Mouse (Mus musculus) kidney, postnatal 10 days (tissue): Measurements from ENCODE around the gene 4930578C19Rik.
"Not testable (repeated sequence)": the region's sequence is repeated elsewhere in the genome, so short reads cannot be mapped to it uniquely, and the experiment has no call there.

Source experiments
- DNase-seq: peaks from one replicate; pipeline ENCODE4 v3.0.0; 2021; ENCODE audit warnings: mixed read lengths

Gene 4930578C19Rik

GRCm38 (mm10) chrX:18461198-18461601, at the start of gene 4930578C19Rik:
Gene 4930578C19Rik (minus strand): TSS chrX:18461397.
- DNase-seq: peak; percentile 30

GRCm38 (mm10) chrX:18467690-18468089, 6.5 kb upstream of the 4930578C19Rik start:
- DNase-seq: no peak

GRCm38 (mm10) chrX:18462879-18463278, 1.7 kb upstream of the 4930578C19Rik start:
- DNase-seq: no peak

- no peak for DNase-seq
Observed at GRCm38 (mm10) chrX:18451559-18451958, 9.6 kb downstream of the 4930578C19Rik start.

- peak; percentile 60 for DNase-seq
Observed at GRCm38 (mm10) chrX:18442066-18442465, 19.1 kb downstream of the 4930578C19Rik start.

GRCm38 (mm10) chrX:18425451-18425850, 35.7 kb downstream of the 4930578C19Rik start:
- DNase-seq: no peak

- DNase-seq: no peak
Observed at GRCm38 (mm10) chrX:18423206-18423605, 38.0 kb downstream of the 4930578C19Rik start.

- no peak for DNase-seq
Observed at GRCm38 (mm10) chrX:18420161-18420784, 40.9 kb downstream of the 4930578C19Rik start.

GRCm38 (mm10) chrX:18418977-18419376, 42.2 kb downstream of the 4930578C19Rik start:
- no peak for DNase-seq

- DNase-seq: no peak
Observed at GRCm38 (mm10) chrX:18414560-18414959, 46.6 kb downstream of the 4930578C19Rik start.

- DNase-seq: no peak
Observed at GRCm38 (mm10) chrX:18411071-18411840, 49.9 kb downstream of the 4930578C19Rik start.

- no peak for DNase-seq
Observed at GRCm38 (mm10) chrX:18409598-18409997, 51.6 kb downstream of the 4930578C19Rik start.

GRCm38 (mm10) chrX:18402296-18402695, 58.9 kb downstream of the 4930578C19Rik start:
- DNase-seq: no peak

GRCm38 (mm10) chrX:18396700-18397099, 64.5 kb downstream of the 4930578C19Rik start:
- no peak for DNase-seq

GRCm38 (mm10) chrX:18384181-18384580, 77.0 kb downstream of the 4930578C19Rik start:
- DNase-seq: not testable (repeated sequence)
